Mouse (Mus musculus) kidney, adult 9 months (tissue): Measurements from ENCODE around the gene Plpp4.

Experiments used
- DNase-seq: peaks from one replicate; pipeline ENCODE4 v3.0.0; 2022

The Plpp4 gene

DNA sequence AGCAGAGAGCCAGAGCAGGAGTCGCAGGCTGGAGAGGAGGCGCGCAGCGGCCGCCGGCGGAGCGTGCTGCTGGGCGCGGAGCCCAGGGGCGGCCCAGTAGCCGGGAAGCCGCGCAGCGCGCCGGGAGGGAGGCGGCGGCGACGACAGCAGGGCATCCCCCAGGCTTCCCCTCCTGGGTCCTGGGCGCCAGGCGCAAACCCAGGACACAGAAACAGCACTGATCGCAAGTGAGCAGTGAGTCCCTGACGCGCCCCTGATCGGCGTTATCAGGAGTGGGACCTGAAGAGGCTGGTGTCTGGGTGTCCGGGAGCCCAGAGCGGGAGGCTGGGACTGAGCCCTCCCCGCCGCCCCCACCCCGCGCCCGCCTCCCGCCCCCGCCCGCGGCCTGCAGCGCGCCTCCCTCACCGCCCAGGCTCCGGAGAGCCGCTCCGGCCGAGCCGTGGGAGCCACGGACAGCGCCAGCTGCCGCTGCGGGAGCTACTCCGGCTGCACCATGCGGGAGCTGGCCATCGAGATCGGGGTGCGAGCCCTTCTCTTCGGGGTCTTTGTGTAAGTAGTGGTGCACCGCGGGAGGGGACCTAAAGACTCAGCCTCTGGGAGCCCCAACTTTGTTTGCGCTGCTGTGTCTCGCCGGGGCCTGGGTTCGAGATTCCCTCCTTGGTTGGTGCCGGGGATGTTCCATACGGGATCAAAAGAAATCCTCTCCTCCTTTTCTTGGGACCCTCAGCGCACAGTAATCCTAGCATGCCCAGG, at the start of gene Plpp4:
Gene Plpp4, plus strand, starts transcription at position 411 of the 753 bp plus-strand sequence.
- DNase-seq: no peak

GRCm38 (mm10) chr7:129215926-129216543, 40.8 kb upstream of the Plpp4 start:
- no peak for DNase-seq

DNA sequence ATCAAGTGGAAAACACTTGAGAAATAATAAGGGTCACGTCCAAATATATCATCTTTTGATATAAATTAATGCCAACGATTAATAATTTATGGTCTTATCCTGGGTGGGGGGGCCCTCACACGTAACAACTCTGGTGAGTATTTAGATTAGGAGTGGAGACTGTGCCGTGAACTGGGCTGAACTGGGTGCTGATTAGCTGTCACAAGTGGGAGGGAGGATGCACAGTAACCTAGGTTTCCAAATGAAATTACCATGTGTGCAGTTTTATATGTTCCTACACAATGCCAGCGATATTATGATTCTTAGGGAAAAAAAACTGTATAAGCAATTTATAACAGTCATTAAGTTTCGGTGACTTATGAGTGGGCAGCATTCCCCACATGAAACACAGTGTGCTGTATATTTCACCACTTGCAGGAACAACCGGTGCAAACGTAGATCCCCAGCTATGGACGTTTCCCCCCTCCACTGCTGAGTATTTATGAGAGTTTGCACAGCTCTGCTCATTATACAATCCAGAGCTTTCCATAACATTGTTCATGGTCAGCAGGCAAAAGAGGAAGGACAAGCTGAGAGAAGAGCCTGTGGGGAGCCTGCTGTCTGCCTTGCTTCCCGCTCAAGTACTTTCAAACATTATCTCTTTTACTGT, 40.2 kb upstream of the Plpp4 start:
- no peak for DNase-seq

DNA sequence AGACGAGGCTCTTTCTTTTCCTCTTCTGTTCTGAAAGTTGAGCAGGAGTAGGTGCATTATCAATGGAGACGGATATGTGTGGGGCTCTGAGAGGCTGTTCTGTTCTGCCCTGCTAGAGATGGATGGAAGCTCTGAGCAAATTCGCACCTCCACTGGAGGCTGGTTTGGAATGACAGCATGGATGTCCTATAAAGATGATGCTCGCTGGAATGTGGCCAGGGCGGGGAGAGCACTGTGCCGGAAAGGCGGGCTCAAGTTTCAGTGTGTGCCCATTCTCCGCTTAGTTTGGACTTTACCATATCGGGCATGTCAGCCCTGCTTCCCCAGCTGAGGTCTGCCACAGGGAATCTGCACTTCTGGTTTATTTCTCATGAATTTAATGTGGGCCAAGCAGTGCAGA, 35.9 kb upstream of the Plpp4 start:
- no peak for DNase-seq

DNA sequence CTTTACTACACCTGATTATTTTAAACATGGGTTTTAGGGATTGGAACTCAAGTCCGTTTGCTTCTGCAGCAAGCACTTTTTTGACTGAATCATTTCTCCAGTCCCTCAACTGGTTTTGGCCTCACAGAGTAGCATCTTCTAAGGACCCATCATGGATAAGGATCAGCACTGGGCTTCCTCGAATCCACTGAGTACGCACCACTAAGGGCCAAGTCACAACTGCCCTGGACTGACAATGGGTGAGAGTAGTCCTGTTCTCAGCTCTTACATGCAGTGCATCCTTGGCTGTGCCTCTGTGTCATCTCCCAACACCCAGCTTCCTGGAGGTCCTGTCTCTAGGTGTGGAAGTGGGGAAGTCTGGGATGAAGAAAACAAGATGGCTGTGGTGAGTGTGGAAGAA, 35.2 kb upstream of the Plpp4 start:
- DNase-seq: no peak

- DNase-seq: peak; percentile 11
These were observed 21.4 kb upstream of the Plpp4 start for GRCm38 (mm10) chr7:129235410-129235809.

GRCm38 (mm10) chr7:129235995-129236394, 20.8 kb upstream of the Plpp4 start:
- DNase-seq: no peak

- no peak for DNase-seq
These were observed 5.8 kb upstream of the Plpp4 start for GRCm38 (mm10) chr7:129250981-129251380.

DNA sequence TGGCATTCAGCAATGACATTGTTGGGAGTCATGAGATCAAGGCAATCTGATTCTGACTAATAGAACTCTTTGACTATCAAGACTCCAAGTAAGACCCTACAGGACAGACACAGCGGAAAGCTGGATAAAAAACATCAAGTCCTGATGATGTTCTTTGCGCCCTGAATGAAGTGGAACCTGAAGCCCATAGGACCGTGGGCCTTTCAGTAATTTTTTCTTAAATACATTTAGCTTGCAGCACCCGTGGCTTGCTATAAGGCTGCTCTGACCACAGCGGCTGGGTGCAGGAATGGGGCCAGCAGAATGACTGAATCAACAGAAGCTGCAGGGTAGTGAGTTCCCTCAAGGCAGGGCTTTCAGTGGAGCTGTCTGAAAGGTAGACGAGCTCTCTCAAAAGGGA, 3.4 kb upstream of the Plpp4 start:
- no peak for DNase-seq

DNA sequence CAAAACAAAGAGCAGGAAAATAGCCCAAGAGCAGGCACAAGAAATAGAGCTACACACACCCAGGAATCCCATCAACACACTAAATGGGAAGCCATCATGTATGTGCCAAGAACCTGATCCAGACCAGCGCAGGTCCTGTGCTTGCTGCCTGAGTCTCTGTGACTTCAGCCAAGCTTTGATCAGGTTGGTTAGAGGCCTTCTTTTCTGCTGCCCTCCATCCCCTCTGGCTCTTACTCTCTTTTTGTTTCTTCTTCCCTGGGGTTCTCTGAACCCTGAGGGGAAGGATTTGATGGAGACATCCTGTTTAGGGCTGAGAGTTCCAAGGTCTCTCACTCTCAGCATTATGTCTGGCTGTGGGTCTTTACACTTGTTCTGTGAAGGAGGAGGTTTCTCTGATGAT, 2.7 kb upstream of the Plpp4 start:
- DNase-seq: no peak

DNA sequence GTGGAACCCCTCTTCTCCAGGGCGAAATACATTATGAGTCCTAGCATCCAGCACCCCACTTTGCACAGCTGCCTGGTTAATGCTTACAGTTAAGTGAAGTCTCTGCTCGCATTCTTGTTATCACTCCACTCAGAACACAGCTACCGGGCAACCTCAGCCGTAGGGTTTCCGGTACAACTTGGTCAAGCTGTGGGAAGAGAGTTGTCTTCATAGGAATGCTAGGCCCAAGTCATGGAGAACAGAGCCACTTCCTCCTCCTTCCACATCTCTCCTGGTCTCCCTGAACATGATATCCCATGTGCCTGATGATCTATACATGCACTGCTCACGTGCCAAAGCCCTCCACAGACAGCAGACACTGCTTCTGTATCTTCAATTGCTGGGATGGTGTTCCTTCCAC, 1.4 kb upstream of the Plpp4 start:
- DNase-seq: no peak

DNA sequence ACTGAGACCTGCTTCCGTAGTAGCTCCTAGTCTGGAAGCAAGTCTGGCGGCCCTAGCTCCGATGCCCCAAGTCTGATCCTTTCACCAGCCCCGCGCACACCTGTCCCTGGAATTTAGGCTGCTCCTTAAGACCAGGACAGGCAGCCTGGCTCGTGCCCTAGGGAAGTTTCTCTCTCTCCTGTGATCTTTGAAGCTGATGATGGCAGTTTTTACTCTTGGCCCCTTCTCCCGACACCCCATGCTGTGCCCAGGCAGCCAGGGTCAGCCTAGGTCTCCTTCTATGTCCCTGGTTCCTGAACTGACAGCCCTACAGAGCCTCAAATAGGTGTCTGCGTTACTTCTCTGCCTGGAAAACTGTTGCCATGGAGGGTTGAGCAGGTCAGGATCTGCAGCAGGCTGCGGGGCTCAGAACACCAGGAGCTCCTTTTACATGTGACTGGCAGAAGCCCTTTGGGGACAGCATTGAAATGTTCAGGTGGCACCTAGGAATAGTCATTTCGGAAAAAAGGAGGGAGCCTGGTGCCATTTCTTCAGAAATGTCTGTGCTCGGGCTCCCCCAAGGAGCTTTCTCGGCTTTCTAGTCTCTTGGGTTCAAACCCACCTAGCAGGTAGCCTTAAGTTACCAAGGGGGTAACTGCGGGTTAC, 665 bp downstream of the Plpp4 start:
- no peak for DNase-seq

DNA sequence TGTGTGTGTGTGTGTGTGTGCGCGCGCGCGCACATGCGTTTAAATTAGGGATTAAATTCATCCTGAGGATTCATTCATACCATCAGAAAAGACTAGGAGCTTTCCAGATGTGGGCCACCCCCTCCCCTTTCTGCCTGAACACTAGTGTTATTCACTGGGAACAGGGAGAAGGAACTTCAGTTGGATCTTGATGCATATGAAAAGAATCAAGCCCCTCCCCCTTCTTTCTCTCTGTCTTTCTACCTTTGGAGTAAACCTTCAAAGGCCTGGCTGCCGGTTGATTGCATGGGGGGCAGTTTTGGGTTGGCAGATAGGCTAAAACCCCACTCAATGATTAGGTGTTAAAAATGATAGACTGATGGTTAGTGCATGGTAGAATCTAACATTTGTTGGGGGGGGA, 1.5 kb downstream of the Plpp4 start:
- no peak for DNase-seq

DNA sequence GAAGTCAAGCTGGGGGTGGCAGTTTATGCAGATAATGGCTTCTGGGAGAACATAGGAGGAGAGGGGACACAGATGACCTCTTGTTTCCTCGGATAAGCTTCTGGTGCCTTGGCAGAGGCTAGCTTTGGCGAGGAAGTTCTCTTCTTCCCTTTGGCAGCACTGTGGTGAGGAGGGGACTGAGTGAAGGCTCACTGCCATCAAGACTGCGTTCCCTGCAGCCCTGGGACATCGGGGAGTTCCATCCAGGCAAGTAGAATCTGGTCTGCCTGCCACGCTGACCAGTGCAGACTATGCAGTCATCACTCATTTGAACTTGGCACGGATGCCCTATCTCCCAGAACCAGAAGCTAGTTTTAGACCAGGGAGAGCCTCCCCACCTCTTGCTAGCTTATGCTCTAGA, 2.4 kb downstream of the Plpp4 start:
- no peak for DNase-seq

DNA sequence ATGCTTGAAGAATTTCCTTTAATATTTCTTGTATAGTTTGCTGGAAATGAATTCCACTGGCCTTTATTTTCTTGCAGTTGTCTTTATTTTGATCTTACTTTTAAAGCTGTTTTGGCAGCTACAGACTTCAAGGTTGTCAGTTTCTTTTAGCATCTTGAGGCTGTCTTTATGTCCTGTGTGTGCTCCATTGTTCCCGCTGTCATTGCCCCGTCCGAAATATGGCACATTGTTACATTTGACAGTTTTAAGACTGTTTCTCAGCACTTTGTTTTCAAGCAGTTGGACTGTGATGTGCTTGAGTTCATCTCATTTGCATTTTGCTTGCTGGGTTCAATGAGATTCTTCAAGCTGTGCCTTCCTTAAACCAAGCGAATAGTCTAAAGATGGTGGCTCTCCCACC, 17.0 kb downstream of the Plpp4 start:
- DNase-seq: no peak

GRCm38 (mm10) chr7:129274726-129275125, 17.9 kb downstream of the Plpp4 start:
- DNase-seq: no peak

- DNase-seq: no peak
These were observed 20.9 kb downstream of the Plpp4 start for GRCm38 (mm10) chr7:129277751-129278150.

- DNase-seq: no peak
These were observed 22.0 kb downstream of the Plpp4 start for GRCm38 (mm10) chr7:129278801-129279200.

- DNase-seq: no peak
These were observed 22.4 kb downstream of the Plpp4 start for GRCm38 (mm10) chr7:129279261-129279660.

DNA sequence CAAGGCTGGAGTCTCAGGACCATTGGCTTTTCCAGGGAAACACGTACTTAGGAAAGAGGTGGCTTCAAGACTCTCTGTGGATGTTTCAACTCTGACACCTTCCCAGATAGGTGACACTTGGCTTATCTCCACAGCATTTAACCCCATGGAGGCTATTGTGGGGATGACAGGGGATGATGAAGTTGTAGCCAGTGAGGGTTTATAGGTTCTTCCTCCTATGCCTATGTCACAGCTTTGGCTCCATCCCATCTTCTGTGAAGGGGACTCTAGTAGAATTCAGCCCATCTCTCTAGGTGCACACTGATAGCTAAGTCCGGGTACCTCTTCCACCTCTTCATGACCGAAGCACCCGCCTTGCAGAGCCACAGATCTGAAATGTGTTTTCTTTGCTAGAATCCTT, 25.1 kb downstream of the Plpp4 start:
- DNase-seq: no peak

DNA sequence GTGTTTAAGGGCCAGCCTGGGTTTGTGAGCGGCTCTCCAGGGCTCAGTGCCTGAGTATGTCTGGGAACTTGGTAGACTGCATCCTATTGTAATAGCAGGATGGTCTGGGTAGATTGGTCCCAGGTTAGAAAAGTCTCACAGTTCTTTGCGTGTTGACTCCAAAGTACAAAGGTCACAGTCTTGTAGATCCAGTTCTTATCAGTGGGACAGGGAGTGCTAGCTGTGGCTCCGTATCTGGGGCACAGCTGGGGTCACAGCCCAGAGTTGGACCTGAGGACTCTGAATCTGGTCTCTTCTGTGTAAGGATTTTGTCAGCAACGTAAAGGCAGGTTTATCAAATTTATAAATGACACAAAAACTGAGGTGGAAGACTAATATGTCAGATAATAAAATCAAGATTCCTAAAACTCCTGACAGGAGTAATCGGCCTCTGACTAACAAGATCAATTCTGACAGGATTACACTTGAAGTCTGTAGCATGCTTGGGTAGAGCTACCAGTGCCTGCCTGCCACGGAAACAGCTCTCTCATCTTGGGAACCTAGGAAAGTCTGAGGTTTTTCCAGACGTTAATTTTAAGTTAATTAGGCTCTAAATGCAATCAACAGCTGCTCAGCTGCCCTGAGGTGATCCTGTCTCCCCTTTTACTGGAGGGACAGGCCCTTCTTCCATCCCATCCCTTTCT, 28.5 kb downstream of the Plpp4 start:
- no peak for DNase-seq

GRCm38 (mm10) chr7:129293211-129293610, 36.4 kb downstream of the Plpp4 start:
- DNase-seq: peak; percentile 3

- no peak for DNase-seq
These were observed 44.8 kb downstream of the Plpp4 start for GRCm38 (mm10) chr7:129301622-129302021.
